Mouse (Mus musculus): ENCODE measurements around the gene Cebpb. TPM values are rescaled to one million over a fixed set of nuclear protein-coding genes. Genes with fewer than 3 reads are reported as not detected.
"Not testable (repeated sequence)": the region's sequence is repeated elsewhere in the genome, so short reads cannot be mapped to it uniquely, and the experiment has no call there.

Gene Cebpb
- total RNA-seq (2015; ENCODE audit: low replicate concordance) (6.3 and 6.5 TPM in 2 replicates), total RNA-seq (2017; ENCODE audit: low replicate concordance) (4.4 and 8.4 TPM in 2 replicates)

GRCm38 (mm10) chr2:167688498-167689451 is at the start of gene Cebpb:
Gene Cebpb, plus strand, starts transcription at chr2:167688915.
- peak; percentile 65 for ATAC-seq (replicated peaks; ENCODE audit: low FRiP score, poor library complexity, severe bottlenecking)

GRCm38 (mm10) chr2:167640279-167640678 is 48.4 kb upstream of the Cebpb start:
- no peak for ATAC-seq (replicated peaks; ENCODE audit: low FRiP score, poor library complexity, severe bottlenecking)

GRCm38 (mm10) chr2:167641337-167641736 is 47.4 kb upstream of the Cebpb start:
- ATAC-seq (replicated peaks; ENCODE audit: low FRiP score, poor library complexity, severe bottlenecking) = peak; percentile 75

- no peak for ATAC-seq (replicated peaks; ENCODE audit: low FRiP score, poor library complexity, severe bottlenecking)
These were observed 46.6 kb upstream of the Cebpb start for GRCm38 (mm10) chr2:167642164-167642563.

- not testable (repeated sequence) for ATAC-seq (replicated peaks; ENCODE audit: low FRiP score, poor library complexity, severe bottlenecking)
These were observed 45.2 kb upstream of the Cebpb start for GRCm38 (mm10) chr2:167643356-167644052.

GRCm38 (mm10) chr2:167646411-167646810 is 42.3 kb upstream of the Cebpb start:
- peak; percentile 35; the same call in 1 of the 2 replicates for ATAC-seq (replicated peaks; ENCODE audit: low FRiP score, poor library complexity, severe bottlenecking)

GRCm38 (mm10) chr2:167649290-167650032 is 39.3 kb upstream of the Cebpb start:
- no peak for ATAC-seq (replicated peaks; ENCODE audit: low FRiP score, poor library complexity, severe bottlenecking)

- ATAC-seq (replicated peaks; ENCODE audit: low FRiP score, poor library complexity, severe bottlenecking) = no peak
These were observed 37.1 kb upstream of the Cebpb start for GRCm38 (mm10) chr2:167651622-167652021.

- no peak for ATAC-seq (replicated peaks; ENCODE audit: low FRiP score, poor library complexity, severe bottlenecking)
These were observed 36.0 kb upstream of the Cebpb start for GRCm38 (mm10) chr2:167652694-167653093.

GRCm38 (mm10) chr2:167654911-167655600 is 33.7 kb upstream of the Cebpb start:
- no peak for ATAC-seq (replicated peaks; ENCODE audit: low FRiP score, poor library complexity, severe bottlenecking)

- ATAC-seq (replicated peaks; ENCODE audit: low FRiP score, poor library complexity, severe bottlenecking) = no peak
These were observed 31.9 kb upstream of the Cebpb start for GRCm38 (mm10) chr2:167656629-167657478.

- no peak for ATAC-seq (replicated peaks; ENCODE audit: low FRiP score, poor library complexity, severe bottlenecking)
These were observed 30.7 kb upstream of the Cebpb start for GRCm38 (mm10) chr2:167657973-167658372.

- no peak for ATAC-seq (replicated peaks; ENCODE audit: low FRiP score, poor library complexity, severe bottlenecking)
These were observed 30.0 kb upstream of the Cebpb start for GRCm38 (mm10) chr2:167658712-167659111.

GRCm38 (mm10) chr2:167659177-167659846 is 29.4 kb upstream of the Cebpb start:
- no peak for ATAC-seq (replicated peaks; ENCODE audit: low FRiP score, poor library complexity, severe bottlenecking)

- peak; percentile 39; the same call in 1 of the 2 replicates for ATAC-seq (replicated peaks; ENCODE audit: low FRiP score, poor library complexity, severe bottlenecking)
These were observed 28.7 kb upstream of the Cebpb start for GRCm38 (mm10) chr2:167659847-167660610.

- peak; percentile 32 for ATAC-seq (replicated peaks; ENCODE audit: low FRiP score, poor library complexity, severe bottlenecking)
These were observed 28.1 kb upstream of the Cebpb start for GRCm38 (mm10) chr2:167660611-167660971.
